Mouse (Mus musculus): ENCODE measurements around the gene Zc3h12a. TPM values are rescaled to one million over a fixed set of nuclear protein-coding genes. Genes with fewer than 3 reads are reported as not detected.

The Zc3h12a gene
- polyA plus RNA-seq, 1 experiment from 2014 or later: 1.3 TPM

- Histone ChIP-seq H3K4me1 (replicated peaks; ENCODE audit: control insufficient read depth, insufficient read depth, low read length) (no peaks in the 10 kb centered on the region), H3K27ac (ENCODE audit: low read depth, low read length) (no peak overlapping the region), H3K27me3 (replicated peaks; ENCODE audit: control insufficient read depth, insufficient read depth, low read length) (peaks cover 3% of the 10 kb centered on the region), H3K36me3 (ENCODE audit: control insufficient read depth, insufficient read depth, low read length) (no peaks in the 10 kb centered on the region), H3K9me3 (ENCODE audit: control insufficient read depth, low read length) (no peaks in the 10 kb centered on the region), H3K9ac (ENCODE audit: low read depth, low read length) (no peak overlapping the region), H3K4me2 (no peak overlapping the region), H3K4me3 (ENCODE audit: low read depth, low read length) (no peak overlapping the region)
- 74% methylated on average over 6 of the region's 6 CpGs for WGBS
- DNase-seq (ENCODE audit: low spot score) (no peak), ATAC-seq (replicated peaks; ENCODE audit: low FRiP score) (no peak)
Measured at GRCm38 (mm10) chr4:125164861-125165260, 37.2 kb upstream of the Zc3h12a start.

DNA sequence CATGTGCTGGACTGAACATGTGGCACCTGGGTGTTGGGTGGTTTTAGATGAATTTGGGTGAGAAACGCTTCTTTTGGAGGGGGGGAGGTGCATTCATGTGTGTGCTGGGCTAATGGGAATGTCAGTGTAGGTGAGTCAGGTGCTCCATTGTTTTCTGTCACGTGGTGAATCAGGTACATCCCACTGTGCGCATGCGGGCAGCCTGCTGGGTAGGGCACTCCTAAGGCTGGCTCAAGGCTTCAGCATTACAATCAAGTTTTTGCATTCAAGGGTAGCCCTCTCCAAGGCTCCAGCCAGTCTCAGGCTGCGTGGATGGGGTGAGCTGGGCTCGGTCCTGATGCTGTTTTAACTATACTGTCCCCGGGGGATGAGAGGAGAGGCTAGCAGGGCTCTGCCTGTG is 35.1 kb upstream of the Zc3h12a start:
- no peak overlapping the region for H3K9ac ChIP-seq (ENCODE audit: low read depth, low read length)

GRCm38 (mm10) chr4:125161392-125161791 is 33.8 kb upstream of the Zc3h12a start:
- Histone ChIP-seq H3K9ac (ENCODE audit: low read depth, low read length) (no peak overlapping the region), H3K27me3 (replicated peaks; ENCODE audit: control insufficient read depth, insufficient read depth, low read length) (peaks cover 3% of the 10 kb centered on the region), H3K4me2 (no peak overlapping the region), H3K27ac (ENCODE audit: low read depth, low read length) (no peak overlapping the region), H3K4me1 (replicated peaks; ENCODE audit: control insufficient read depth, insufficient read depth, low read length) (no peaks in the 10 kb centered on the region), H3K36me3 (ENCODE audit: control insufficient read depth, insufficient read depth, low read length) (no peaks in the 10 kb centered on the region), H3K4me3 (ENCODE audit: low read depth, low read length) (no peak overlapping the region), H3K9me3 (ENCODE audit: control insufficient read depth, low read length) (no peaks in the 10 kb centered on the region)
- ATAC-seq (replicated peaks; ENCODE audit: low FRiP score) (no peak), DNase-seq (ENCODE audit: low spot score) (no peak)
- 66% methylated on average over 8 of the region's 8 CpGs for WGBS

More for the DNA sequence above, 35.1 kb upstream of the Zc3h12a start:
- no peak overlapping the region for H3K4me3 ChIP-seq (ENCODE audit: low read depth, low read length)
- 53% methylated on average over 7 of the region's 7 CpGs for WGBS
- H3K27me3 ChIP-seq (replicated peaks; ENCODE audit: control insufficient read depth, insufficient read depth, low read length): peaks cover 3% of the 10 kb centered on the region
- H3K9me3 ChIP-seq (ENCODE audit: control insufficient read depth, low read length): no peaks in the 10 kb centered on the region
- ATAC-seq (replicated peaks; ENCODE audit: low FRiP score) (no peak), DNase-seq (ENCODE audit: low spot score) (no peak)
- H3K36me3 ChIP-seq (ENCODE audit: control insufficient read depth, insufficient read depth, low read length): no peaks in the 10 kb centered on the region
- no peak overlapping the region for H3K4me2 ChIP-seq
- H3K27ac ChIP-seq (ENCODE audit: low read depth, low read length): no peak overlapping the region
- no peaks in the 10 kb centered on the region for H3K4me1 ChIP-seq (replicated peaks; ENCODE audit: control insufficient read depth, insufficient read depth, low read length)

- Histone ChIP-seq H3K4me3 (ENCODE audit: low read depth, low read length) (no peak overlapping the region), H3K36me3 (ENCODE audit: control insufficient read depth, insufficient read depth, low read length) (no peaks in the 10 kb centered on the region), H3K9me3 (ENCODE audit: control insufficient read depth, low read length) (no peaks in the 10 kb centered on the region), H3K27ac (ENCODE audit: low read depth, low read length) (no peak overlapping the region), H3K9ac (ENCODE audit: low read depth, low read length) (no peak overlapping the region), H3K4me2 (no peak overlapping the region), H3K4me1 (replicated peaks; ENCODE audit: control insufficient read depth, insufficient read depth, low read length) (no peaks in the 10 kb centered on the region), H3K27me3 (replicated peaks; ENCODE audit: control insufficient read depth, insufficient read depth, low read length) (peaks cover 3% of the 10 kb centered on the region)
- no peak for ATAC-seq (replicated peaks; ENCODE audit: low FRiP score)
- DNase-seq (ENCODE audit: low spot score): no peak
- 72% methylated on average over 10 of the region's 10 CpGs for WGBS
Measured at GRCm38 (mm10) chr4:125160951-125161331, 33.3 kb upstream of the Zc3h12a start.

GRCm38 (mm10) chr4:125160320-125160950 is 32.8 kb upstream of the Zc3h12a start:
- no peak overlapping the region for H3K4me2 ChIP-seq
- H3K4me1 ChIP-seq (replicated peaks; ENCODE audit: control insufficient read depth, insufficient read depth, low read length): no peaks in the 10 kb centered on the region
- H3K27ac ChIP-seq (ENCODE audit: low read depth, low read length): no peak overlapping the region
- peak; percentile 77 for DNase-seq (ENCODE audit: low spot score)
- no peaks in the 10 kb centered on the region for H3K36me3 ChIP-seq (ENCODE audit: control insufficient read depth, insufficient read depth, low read length)
- ATAC-seq (replicated peaks; ENCODE audit: low FRiP score): peak; percentile 51; the same call in 1 of the 2 replicates
- H3K9ac ChIP-seq (ENCODE audit: low read depth, low read length): no peak overlapping the region
- H3K9me3 ChIP-seq (ENCODE audit: control insufficient read depth, low read length): no peaks in the 10 kb centered on the region
- H3K4me3 ChIP-seq (ENCODE audit: low read depth, low read length): no peak overlapping the region
- 6% methylated on average over 19 of the region's 19 CpGs for WGBS
- H3K27me3 ChIP-seq (replicated peaks; ENCODE audit: control insufficient read depth, insufficient read depth, low read length): peaks cover 3% of the 10 kb centered on the region

- H3K9me3 ChIP-seq (ENCODE audit: control insufficient read depth, low read length): no peaks in the 10 kb centered on the region
- no peak overlapping the region for H3K27ac ChIP-seq (ENCODE audit: low read depth, low read length)
- H3K4me2 ChIP-seq: no peak overlapping the region
- no peaks in the 10 kb centered on the region for H3K36me3 ChIP-seq (ENCODE audit: control insufficient read depth, insufficient read depth, low read length)
- no peak overlapping the region for H3K4me3 ChIP-seq (ENCODE audit: low read depth, low read length)
- H3K27me3 ChIP-seq (replicated peaks; ENCODE audit: control insufficient read depth, insufficient read depth, low read length): peaks cover 3% of the 10 kb centered on the region
- H3K4me1 ChIP-seq (replicated peaks; ENCODE audit: control insufficient read depth, insufficient read depth, low read length): no peaks in the 10 kb centered on the region
- DNase-seq (ENCODE audit: low spot score) (no peak), ATAC-seq (replicated peaks; ENCODE audit: low FRiP score) (no peak)
- H3K9ac ChIP-seq (ENCODE audit: low read depth, low read length): no peak overlapping the region
- WGBS: 56% methylated on average over 20 of the region's 20 CpGs
Measured at GRCm38 (mm10) chr4:125158581-125159317, 31.1 kb upstream of the Zc3h12a start.

GRCm38 (mm10) chr4:125158081-125158480 is 30.4 kb upstream of the Zc3h12a start:
- no peak overlapping the region for H3K9ac ChIP-seq (ENCODE audit: low read depth, low read length)
- peaks cover 3% of the 10 kb centered on the region for H3K27me3 ChIP-seq (replicated peaks; ENCODE audit: control insufficient read depth, insufficient read depth, low read length)
- ATAC-seq (replicated peaks; ENCODE audit: low FRiP score) (no peak), DNase-seq (ENCODE audit: low spot score) (no peak)
- H3K36me3 ChIP-seq (ENCODE audit: control insufficient read depth, insufficient read depth, low read length): no peaks in the 10 kb centered on the region
- WGBS: 72% methylated on average over 2 of the region's 2 CpGs
- no peak overlapping the region for H3K27ac ChIP-seq (ENCODE audit: low read depth, low read length)
- H3K4me2 ChIP-seq: no peak overlapping the region
- no peaks in the 10 kb centered on the region for H3K4me1 ChIP-seq (replicated peaks; ENCODE audit: control insufficient read depth, insufficient read depth, low read length)
- H3K9me3 ChIP-seq (ENCODE audit: control insufficient read depth, low read length): no peaks in the 10 kb centered on the region
- no peak overlapping the region for H3K4me3 ChIP-seq (ENCODE audit: low read depth, low read length)

DNA sequence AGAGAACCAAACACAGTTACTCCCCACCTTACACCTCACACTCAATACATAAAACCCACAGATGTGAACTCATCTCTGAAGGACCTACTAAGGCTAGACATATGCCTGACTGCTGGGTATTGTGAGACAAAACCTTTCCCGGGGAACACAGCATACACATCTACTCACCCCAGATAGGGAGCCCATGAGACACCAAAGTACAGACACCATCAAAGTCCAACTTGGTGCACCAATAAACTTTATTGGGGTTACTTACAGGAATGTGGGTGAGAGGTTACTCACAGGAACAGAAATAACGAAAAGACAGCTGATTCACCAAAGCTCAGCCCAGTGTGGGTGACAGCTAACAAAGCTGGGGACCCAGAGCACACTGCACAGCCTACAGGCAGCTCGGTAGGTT is 29.7 kb upstream of the Zc3h12a start:
- Histone ChIP-seq H3K4me1 (replicated peaks; ENCODE audit: control insufficient read depth, insufficient read depth, low read length) (no peaks in the 10 kb centered on the region), H3K9ac (ENCODE audit: low read depth, low read length) (no peak overlapping the region), H3K27me3 (replicated peaks; ENCODE audit: control insufficient read depth, insufficient read depth, low read length) (peaks cover 3% of the 10 kb centered on the region), H3K4me2 (no peak overlapping the region), H3K4me3 (ENCODE audit: low read depth, low read length) (no peak overlapping the region), H3K27ac (ENCODE audit: low read depth, low read length) (no peak overlapping the region), H3K36me3 (ENCODE audit: control insufficient read depth, insufficient read depth, low read length) (no peaks in the 10 kb centered on the region), H3K9me3 (ENCODE audit: control insufficient read depth, low read length) (no peaks in the 10 kb centered on the region)
- WGBS: 67% methylated on average over 3 of the region's 3 CpGs
- ATAC-seq (replicated peaks; ENCODE audit: low FRiP score) (no peak), DNase-seq (ENCODE audit: low spot score) (no peak)

DNA sequence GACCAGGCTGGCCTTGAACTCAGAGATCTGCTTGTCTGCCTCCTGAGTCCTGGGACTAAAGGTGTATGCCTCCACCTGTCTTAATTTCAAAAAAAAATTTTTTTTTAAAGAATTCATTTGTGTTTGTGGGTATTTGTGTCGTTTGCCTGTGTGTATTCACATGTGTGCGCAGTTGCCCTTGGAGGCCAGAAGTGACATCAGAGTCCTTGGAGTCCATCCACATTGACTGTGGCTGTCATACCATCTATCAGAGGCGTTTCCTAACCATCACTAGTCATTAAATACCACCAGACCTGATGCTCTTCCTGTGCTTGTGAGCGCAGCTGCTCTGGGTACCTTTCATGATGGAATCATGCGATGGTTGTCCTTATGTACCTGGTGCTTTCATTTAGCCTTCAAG is 28.0 kb upstream of the Zc3h12a start:
- ATAC-seq (replicated peaks; ENCODE audit: low FRiP score): no peak
- Histone ChIP-seq H3K27me3 (replicated peaks; ENCODE audit: control insufficient read depth, insufficient read depth, low read length) (no peaks in the 10 kb centered on the region), H3K4me1 (replicated peaks; ENCODE audit: control insufficient read depth, insufficient read depth, low read length) (no peaks in the 10 kb centered on the region), H3K36me3 (ENCODE audit: control insufficient read depth, insufficient read depth, low read length) (no peaks in the 10 kb centered on the region), H3K9me3 (ENCODE audit: control insufficient read depth, low read length) (no peaks in the 10 kb centered on the region), H3K4me2 (no peak overlapping the region), H3K4me3 (ENCODE audit: low read depth, low read length) (no peak overlapping the region), H3K9ac (ENCODE audit: low read depth, low read length) (no peak overlapping the region), H3K27ac (ENCODE audit: low read depth, low read length) (no peak overlapping the region)
- DNase-seq (ENCODE audit: low spot score): no peak
- 80% methylated on average over 5 of the region's 5 CpGs for WGBS

Data from liver, embryonic 11.5 days (tissue).